Mouse (Mus musculus): ENCODE measurements around the gene D930007J09Rik. TPM values are rescaled to one million over a fixed set of nuclear protein-coding genes. Genes with fewer than 3 reads are reported as not detected.
A peak's percentile ranks its signal among the peaks of the same experiment; 100 is the strongest.

Gene D930007J09Rik
- total and polyA plus RNA-seq, 3 experiments: not detected

GRCm38 (mm10) chr13:32806820-32807219, 4.2 kb upstream of the D930007J09Rik start:
- peaks cover 73% of the 10 kb centered on the region for H3K36me3 ChIP-seq (replicated peaks)
- H3K4me1 ChIP-seq (ENCODE audit: insufficient read depth, low read depth, low read length): peaks cover 25% of the 10 kb centered on the region
- H3K4me3 ChIP-seq (ENCODE audit: low read depth, low read length): no peak overlapping the region
- no peak for TF ChIP-seq POLR2AphosphoS5 (IDR thresholded peaks at IDR 0.05; ENCODE audit: insufficient replicate concordance, low read depth, low read length)
- no peak for TF ChIP-seq CTCF (IDR thresholded peaks at IDR 0.05; ENCODE audit: low read depth, low read length)
- TF ChIP-seq GATA2 (IDR thresholded peaks at IDR 0.05; ENCODE audit: borderline replicate concordance, low read depth, low read length): no peak
- no peak for TF ChIP-seq GATA1 (IDR thresholded peaks at IDR 0.05; ENCODE audit: borderline replicate concordance, low read length)
- TF ChIP-seq TAL1 (conservative IDR thresholded peaks at IDR 0.05; ENCODE audit: low read depth, low read length): no peak
- no peak for ATAC-seq (ENCODE audit: extremely low read depth, insufficient number of reproducible peaks, low FRiP score, poor library complexity, severe bottlenecking)
- H3K9me3 ChIP-seq (replicated peaks): no peaks in the 10 kb centered on the region
- no peaks in the 10 kb centered on the region for H3K27me3 ChIP-seq (ENCODE audit: insufficient read depth, low read length)
- no peak for DNase-seq (ENCODE audit: low spot score)

DNA sequence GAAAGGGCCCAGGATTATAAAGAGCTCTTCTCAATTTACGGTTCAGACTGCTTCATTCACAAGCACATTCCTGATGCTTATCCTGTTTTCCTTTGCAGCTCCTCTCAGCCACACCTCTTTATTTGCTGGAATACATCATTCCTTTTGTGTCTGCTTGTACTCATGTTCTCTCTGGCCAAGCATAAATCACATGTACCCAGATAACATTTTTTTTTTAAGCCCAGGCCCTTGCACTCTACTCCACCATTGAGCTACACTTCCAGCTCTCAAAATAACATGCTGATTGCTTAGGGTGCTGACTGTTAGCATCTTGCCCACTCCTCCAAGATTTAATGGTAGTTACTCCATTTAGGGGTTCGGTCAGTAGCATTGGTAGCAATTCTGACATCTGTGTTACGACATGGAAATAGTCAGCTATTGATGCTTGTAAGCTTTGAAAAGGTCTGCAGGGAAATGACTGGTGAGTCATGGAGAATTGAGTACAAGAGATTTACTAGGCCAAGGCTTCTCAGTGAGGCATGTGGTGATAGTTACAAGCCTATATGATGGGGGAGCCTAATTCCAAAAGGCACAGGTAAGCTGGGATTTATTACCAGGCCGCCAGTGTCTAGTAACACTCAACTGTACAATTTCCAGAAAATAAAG, 1.2 kb upstream of the D930007J09Rik start:
- Histone ChIP-seq H3K9me3 (replicated peaks) (no peaks in the 10 kb centered on the region), H3K4me1 (ENCODE audit: insufficient read depth, low read depth, low read length) (peaks cover 30% of the 10 kb centered on the region), H3K36me3 (replicated peaks) (peaks cover 47% of the 10 kb centered on the region), H3K27me3 (ENCODE audit: insufficient read depth, low read length) (no peaks in the 10 kb centered on the region), H3K4me3 (ENCODE audit: low read depth, low read length) (peak overlapping the region; percentile 27; the same call in 1 of the 2 replicates)
- no peak for TF ChIP-seq POLR2AphosphoS5 (IDR thresholded peaks at IDR 0.05; ENCODE audit: insufficient replicate concordance, low read depth, low read length)
- no peak for TF ChIP-seq TAL1 (conservative IDR thresholded peaks at IDR 0.05; ENCODE audit: low read depth, low read length)
- TF ChIP-seq GATA2 (IDR thresholded peaks at IDR 0.05; ENCODE audit: borderline replicate concordance, low read depth, low read length): no peak
- TF ChIP-seq GATA1 (IDR thresholded peaks at IDR 0.05; ENCODE audit: borderline replicate concordance, low read length): no peak
- no peak for TF ChIP-seq CTCF (IDR thresholded peaks at IDR 0.05; ENCODE audit: low read depth, low read length)
- ATAC-seq (ENCODE audit: extremely low read depth, insufficient number of reproducible peaks, low FRiP score, poor library complexity, severe bottlenecking) (no peak), DNase-seq (ENCODE audit: low spot score) (no peak)

GRCm38 (mm10) chr13:32801693-32802221, 892 bp downstream of the D930007J09Rik start, which contains the start of gene Wrnip1:
Wrnip1 (plus strand) TSS chr13:32802038.
- ATAC-seq (ENCODE audit: extremely low read depth, insufficient number of reproducible peaks, low FRiP score, poor library complexity, severe bottlenecking) (peak; percentile 94), DNase-seq (ENCODE audit: low spot score) (peak; percentile 89)
- H3K27me3 ChIP-seq (ENCODE audit: insufficient read depth, low read length): peaks cover 1% of the 10 kb centered on the region; the same call in 1 of the 2 replicates
- peaks cover 30% of the 10 kb centered on the region for H3K36me3 ChIP-seq (replicated peaks)
- H3K4me1 ChIP-seq (ENCODE audit: insufficient read depth, low read depth, low read length): peaks cover 27% of the 10 kb centered on the region
- H3K4me3 ChIP-seq (ENCODE audit: low read depth, low read length): peak within 1 kb of the TSS; percentile 99
- no peaks in the 10 kb centered on the region for H3K9me3 ChIP-seq (replicated peaks)
- no peak for TF ChIP-seq POLR2AphosphoS5 (IDR thresholded peaks at IDR 0.05; ENCODE audit: insufficient replicate concordance, low read depth, low read length)

DNA sequence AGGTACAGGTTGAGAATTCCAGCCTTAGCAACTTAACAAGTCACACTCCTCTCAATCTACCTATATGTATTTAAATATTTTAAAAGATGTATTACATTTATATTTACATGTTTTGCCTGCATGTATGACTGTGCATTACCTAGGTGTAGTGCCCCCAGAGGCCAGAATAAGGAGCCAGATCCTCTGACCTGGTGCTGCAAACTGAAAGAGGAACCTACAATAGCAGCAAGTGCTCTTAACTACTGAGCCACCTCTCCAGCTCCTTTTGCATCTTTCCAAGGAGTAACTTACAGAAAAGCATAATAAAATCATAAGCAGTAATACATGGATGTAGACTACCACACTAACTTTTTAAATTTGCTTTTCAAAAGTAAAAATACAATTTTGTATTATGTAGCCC, 1.8 kb downstream of the D930007J09Rik start:
- Histone ChIP-seq H3K36me3 (replicated peaks) (peaks cover 22% of the 10 kb centered on the region), H3K4me3 (ENCODE audit: low read depth, low read length) (peak overlapping the region; percentile 99; the same call in 1 of the 2 replicates), H3K4me1 (ENCODE audit: insufficient read depth, low read depth, low read length) (peaks cover 27% of the 10 kb centered on the region), H3K9me3 (replicated peaks) (no peaks in the 10 kb centered on the region), H3K27me3 (ENCODE audit: insufficient read depth, low read length) (peaks cover 4% of the 10 kb centered on the region; the same call in 1 of the 2 replicates)
- DNase-seq (ENCODE audit: low spot score): peak; percentile 17
- no peak for ATAC-seq (ENCODE audit: extremely low read depth, insufficient number of reproducible peaks, low FRiP score, poor library complexity, severe bottlenecking)
- no peak for TF ChIP-seq CTCF (IDR thresholded peaks at IDR 0.05; ENCODE audit: low read depth, low read length)
- no peak for TF ChIP-seq POLR2AphosphoS5 (IDR thresholded peaks at IDR 0.05; ENCODE audit: insufficient replicate concordance, low read depth, low read length)
- TF ChIP-seq GATA1 (IDR thresholded peaks at IDR 0.05; ENCODE audit: borderline replicate concordance, low read length): no peak
- TF ChIP-seq TAL1 (conservative IDR thresholded peaks at IDR 0.05; ENCODE audit: low read depth, low read length): no peak
- TF ChIP-seq GATA2 (IDR thresholded peaks at IDR 0.05; ENCODE audit: borderline replicate concordance, low read depth, low read length): no peak

GRCm38 (mm10) chr13:32799131-32799530, 3.5 kb downstream of the D930007J09Rik start:
- Histone ChIP-seq H3K9me3 (replicated peaks) (no peaks in the 10 kb centered on the region), H3K4me3 (ENCODE audit: low read depth, low read length) (no peak overlapping the region), H3K4me1 (ENCODE audit: insufficient read depth, low read depth, low read length) (peaks cover 30% of the 10 kb centered on the region), H3K27me3 (ENCODE audit: insufficient read depth, low read length) (peaks cover 12% of the 10 kb centered on the region; the same call in 1 of the 2 replicates), H3K36me3 (replicated peaks) (peaks cover 11% of the 10 kb centered on the region)
- ATAC-seq (ENCODE audit: extremely low read depth, insufficient number of reproducible peaks, low FRiP score, poor library complexity, severe bottlenecking): no peak
- no peak for DNase-seq (ENCODE audit: low spot score)
- TF ChIP-seq GATA1 (IDR thresholded peaks at IDR 0.05; ENCODE audit: borderline replicate concordance, low read length) (no peak), GATA2 (IDR thresholded peaks at IDR 0.05; ENCODE audit: borderline replicate concordance, low read depth, low read length) (no peak), CTCF (IDR thresholded peaks at IDR 0.05; ENCODE audit: low read depth, low read length) (no peak), TAL1 (conservative IDR thresholded peaks at IDR 0.05; ENCODE audit: low read depth, low read length) (no peak), POLR2AphosphoS5 (IDR thresholded peaks at IDR 0.05; ENCODE audit: insufficient replicate concordance, low read depth, low read length) (no peak)

DNA sequence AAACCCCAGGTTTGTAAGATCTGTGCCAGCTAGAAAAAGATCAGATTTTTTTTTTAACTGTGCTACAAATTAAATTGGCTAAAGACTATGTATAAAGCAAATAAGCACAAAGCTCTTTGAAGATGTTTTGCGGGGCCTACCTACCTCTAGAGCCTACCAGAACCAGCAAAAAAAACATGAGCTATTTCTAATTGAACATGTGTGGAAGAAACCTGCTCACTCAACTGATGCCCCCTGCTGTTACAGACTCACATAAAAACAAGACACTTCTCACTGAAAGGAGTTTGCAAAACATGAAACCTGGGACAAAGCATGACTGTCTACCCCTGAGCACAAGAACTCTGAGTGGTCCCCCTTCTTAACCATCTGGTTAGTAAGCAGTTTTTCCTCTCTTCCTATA, 5.6 kb downstream of the D930007J09Rik start:
- Histone ChIP-seq H3K36me3 (replicated peaks) (no peaks in the 10 kb centered on the region), H3K27me3 (ENCODE audit: insufficient read depth, low read length) (peaks cover 12% of the 10 kb centered on the region; the same call in 1 of the 2 replicates), H3K4me3 (ENCODE audit: low read depth, low read length) (no peak overlapping the region), H3K9me3 (replicated peaks) (no peaks in the 10 kb centered on the region), H3K4me1 (ENCODE audit: insufficient read depth, low read depth, low read length) (peaks cover 10% of the 10 kb centered on the region)
- DNase-seq (ENCODE audit: low spot score) (no peak), ATAC-seq (ENCODE audit: extremely low read depth, insufficient number of reproducible peaks, low FRiP score, poor library complexity, severe bottlenecking) (no peak)
- TF ChIP-seq GATA1 (IDR thresholded peaks at IDR 0.05; ENCODE audit: borderline replicate concordance, low read length) (no peak), GATA2 (IDR thresholded peaks at IDR 0.05; ENCODE audit: borderline replicate concordance, low read depth, low read length) (no peak), POLR2AphosphoS5 (IDR thresholded peaks at IDR 0.05; ENCODE audit: insufficient replicate concordance, low read depth, low read length) (no peak), CTCF (IDR thresholded peaks at IDR 0.05; ENCODE audit: low read depth, low read length) (no peak), TAL1 (conservative IDR thresholded peaks at IDR 0.05; ENCODE audit: low read depth, low read length) (no peak)

Measured in G1E (cell line).